Mouse (Mus musculus) stomach, postnatal 0 days (tissue): ENCODE data around the gene Nek7.

Experiments
- CTCF ChIP-seq: IDR thresholded peaks from 2 replicates; pipeline ENCODE4 v1.5.1; 2016; ENCODE audit warnings: antibody characterized with exemption, low read depth, mild to moderate bottlenecking, moderate library complexity
- EP300 ChIP-seq: optimal IDR thresholded peaks from 2 replicates; pipeline ENCODE3; 2016; ENCODE audit warnings: antibody characterized with exemption

DNA sequence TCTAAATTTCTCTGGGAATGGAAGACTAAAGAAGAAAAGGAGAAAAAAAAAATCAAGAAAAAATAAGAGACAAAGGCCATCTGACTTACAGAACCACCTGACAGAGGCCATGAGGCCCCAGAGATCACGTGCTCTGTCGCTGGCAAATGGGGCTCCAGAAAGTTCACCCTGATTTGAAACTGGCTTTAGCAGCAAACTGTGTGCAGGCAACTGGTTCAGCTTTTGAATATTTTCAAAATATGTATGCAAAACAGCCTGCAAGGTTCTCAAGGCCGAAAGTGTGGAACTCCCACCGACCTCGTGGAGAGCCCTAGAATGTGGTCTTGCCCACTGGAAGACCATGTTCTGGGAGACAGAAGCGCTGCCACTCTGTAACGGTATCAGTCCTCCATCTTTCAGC is 11.6 kb downstream of the Nek7 start:
- TF ChIP-seq EP300 (no peak), CTCF (no peak)
